Mouse (Mus musculus) mouse embryonic stem cell (cell line): ENCODE results near the gene Pclo.
"Not testable (repeated sequence)": the region's sequence is repeated elsewhere in the genome, so short reads cannot be mapped to it uniquely, and the experiment has no call there.

Source experiments
- in situ Hi-C, 2 experiments: fragments of 300-500 bp; cut with MboI; formaldehyde crosslinking; loops; 1 replicate in 1 of 2; 3 replicates in 1 of 2; pipeline ENCODE4 v1.14.3; 2019 to 2020; ENCODE audit warnings: low sequenced_read_pairs in 2 of 2, low pct_unique_long_range_greater_than_20kb in 1 of 2, mixed read lengths in 1 of 2; ENCODE audit not compliant: unreplicated experiment in 1 of 2

Gene Pclo

GRCm38 (mm10) chr5:14514631-14515523 lies at the start of gene Pclo:
Pclo (plus strand) TSS chr5:14514918.
- in situ Hi-C loops = no loop called here

- in situ Hi-C loops = not testable (repeated sequence)
Observed at GRCm38 (mm10) chr5:14494431-14494830, 20.3 kb upstream of the Pclo start.

- in situ Hi-C loops = no loop called here
Observed at GRCm38 (mm10) chr5:14508522-14508921, 6.2 kb upstream of the Pclo start.

- in situ Hi-C loops = no loop called here
Observed at GRCm38 (mm10) chr5:14509621-14510020, 5.1 kb upstream of the Pclo start.

- in situ Hi-C loops = no loop called here
Observed at GRCm38 (mm10) chr5:14518131-14518832, 3.6 kb downstream of the Pclo start.

- in situ Hi-C loops = no loop called here
Observed at GRCm38 (mm10) chr5:14522006-14522405, 7.3 kb downstream of the Pclo start.

GRCm38 (mm10) chr5:14526038-14526437 lies 11.3 kb downstream of the Pclo start:
- in situ Hi-C loops = no loop called here

- in situ Hi-C loops = no loop called here
Observed at GRCm38 (mm10) chr5:14527796-14528195, 13.1 kb downstream of the Pclo start.

- in situ Hi-C loops = no loop called here
Observed at GRCm38 (mm10) chr5:14531906-14532305, 17.2 kb downstream of the Pclo start.

- in situ Hi-C loops = no loop called here
Observed at GRCm38 (mm10) chr5:14539346-14539745, 24.6 kb downstream of the Pclo start.

GRCm38 (mm10) chr5:14539961-14540627 lies 25.4 kb downstream of the Pclo start:
- in situ Hi-C loops = no loop called here

GRCm38 (mm10) chr5:14575626-14576025 lies 60.9 kb downstream of the Pclo start:
- in situ Hi-C loops = no loop called here

- in situ Hi-C loops = no loop called here
Observed at GRCm38 (mm10) chr5:14591479-14591878, 76.8 kb downstream of the Pclo start.

GRCm38 (mm10) chr5:14595426-14596013 lies 80.8 kb downstream of the Pclo start:
- in situ Hi-C loops = no loop called here

- in situ Hi-C loops = no loop called here
Observed at GRCm38 (mm10) chr5:14608318-14608717, 93.6 kb downstream of the Pclo start.

- in situ Hi-C loops = no loop called here
Observed at GRCm38 (mm10) chr5:14621146-14621545, 106.4 kb downstream of the Pclo start.

- in situ Hi-C loops = no loop called here
Observed at GRCm38 (mm10) chr5:14623360-14623759, 108.6 kb downstream of the Pclo start.

- in situ Hi-C loops = no loop called here
Observed at GRCm38 (mm10) chr5:14641260-14641659, 126.5 kb downstream of the Pclo start.

- in situ Hi-C loops = no loop called here
Observed at GRCm38 (mm10) chr5:14645856-14646255, 131.1 kb downstream of the Pclo start.
